Mouse (Mus musculus) embryonic facial prominence, embryonic 14.5 days (tissue): ENCODE data around the gene Gm20696. TPM values are rescaled to one million over a fixed set of nuclear protein-coding genes. Genes with fewer than 3 reads are reported as not detected.
A peak's percentile ranks its signal among the peaks of the same experiment; 100 is the strongest.

Source experiments
- ATAC-seq: fragments of 200-750 bp; cut with Nextera tagmentation; 2 replicates; pipeline ENCODE4 v1.8.0; 2017; ENCODE audit warnings: low read depth, moderate number of reproducible peaks, moderate TSS enrichment
- DNase-seq: peaks from one replicate; pipeline ENCODE4 v3.0.0-alpha.2; 2015; ENCODE audit warnings: low spot score
- H3K27ac ChIP-seq: fragments of 300-500 bp; sonication (generic); replicated peaks from 2 replicates; pipeline ENCODE4 v1.5.1; 2014; ENCODE audit warnings: low read depth, mild to moderate bottlenecking, low read length, moderate library complexity
- H3K27me3 ChIP-seq: fragments of 300-500 bp; sonication (generic); replicated peaks from 2 replicates; pipeline ENCODE4 v1.6.1; 2014; ENCODE audit warnings: low read length; ENCODE audit not compliant: control insufficient read depth, insufficient read depth
- H3K36me3 ChIP-seq: fragments of 300-500 bp; sonication (generic); 2 replicates; pipeline ENCODE4 v1.6.1; 2014; ENCODE audit warnings: low read length, mixed read lengths; ENCODE audit not compliant: control insufficient read depth, insufficient read depth
- H3K4me1 ChIP-seq: fragments of 300-500 bp; sonication (generic); 2 replicates; pipeline ENCODE4 v1.6.1; 2014; ENCODE audit warnings: antibody characterized with exemption, low read length; ENCODE audit not compliant: control insufficient read depth, insufficient read depth
- H3K4me2 ChIP-seq: fragments of 300-500 bp; sonication (generic); 2 replicates; pipeline ENCODE4 v1.6.1; 2014; ENCODE audit warnings: low read depth, mild to moderate bottlenecking, low read length, moderate library complexity, mixed read lengths
- H3K4me3 ChIP-seq: fragments of 300-500 bp; sonication (generic); 2 replicates; pipeline ENCODE4 v1.5.1; 2014; ENCODE audit warnings: low read depth, mild to moderate bottlenecking, low read length
- H3K9ac ChIP-seq: fragments of 300-500 bp; sonication (generic); 2 replicates; pipeline ENCODE4 v1.6.1; 2014; ENCODE audit warnings: low read depth, mild to moderate bottlenecking, low read length, moderate library complexity, mixed read lengths
- H3K9me3 ChIP-seq: fragments of 300-500 bp; sonication (generic); 2 replicates; pipeline ENCODE4 v1.6.1; 2016; ENCODE audit warnings: low read length; ENCODE audit not compliant: control insufficient read depth
- WGBS: fragments of 180-500 bp; shearing (Covaris S2); extraction: QIAGEN DNeasy Blood & Tissue Kit; methylation state at CpG from one replicate; pipeline ENCODE4 v1.1.7; 2014; 5-methylcytosine and 5-hydroxymethylcytosine counted together
- polyA plus RNA-seq: library from polyadenylated mRNA; unstranded; fragments of >200 nt; fragmentation: Nextera tagmentation; extraction: Ambion mirVana; gene quantifications from 2 replicates; pipeline ENCODE4 v1.2.1, GENCODE M21; 2014

The Gm20696 gene
- polyA plus RNA-seq, 1 experiment from 2014 or later, result 3.0 TPM

- DNase-seq (peak; percentile 79), ATAC-seq (peak; percentile 14; the same call in 1 of the 2 replicates)
- H3K4me3 ChIP-seq, result no peak overlapping the region
- H3K4me1 ChIP-seq, result peaks cover 10% of the 10 kb centered on the region
- no peaks in the 10 kb centered on the region for H3K27me3 ChIP-seq
- H3K4me2 ChIP-seq, result no peak overlapping the region
- WGBS, result 80% methylated on average over 7 of the region's 7 CpGs
- H3K9ac ChIP-seq, result no peak overlapping the region
- H3K27ac ChIP-seq, result no peak overlapping the region
- H3K9me3 ChIP-seq, result no peaks in the 10 kb centered on the region
- no peaks in the 10 kb centered on the region for H3K36me3 ChIP-seq
These were observed 4.0 kb upstream of the Gm20696 start for GRCm38 (mm10) chr6:99670481-99671119.

GRCm38 (mm10) chr6:99669481-99670325 lies 3.1 kb upstream of the Gm20696 start:
- no peak overlapping the region for H3K27ac ChIP-seq
- no peak overlapping the region for H3K9ac ChIP-seq
- H3K9me3 ChIP-seq, result no peaks in the 10 kb centered on the region
- H3K27me3 ChIP-seq, result no peaks in the 10 kb centered on the region
- H3K4me2 ChIP-seq, result no peak overlapping the region
- ATAC-seq, result peak; percentile 62
- no peaks in the 10 kb centered on the region for H3K36me3 ChIP-seq
- no peak overlapping the region for H3K4me3 ChIP-seq
- peaks cover 10% of the 10 kb centered on the region for H3K4me1 ChIP-seq
- 49% methylated on average over 5 of the region's 5 CpGs for WGBS
- DNase-seq, result peak; percentile 63

- DNase-seq, result peak; percentile 75
- Histone ChIP-seq H3K4me1 (peaks cover 10% of the 10 kb centered on the region), H3K9ac (peak overlapping the region; percentile 81), H3K4me3 (peak overlapping the region; percentile 71), H3K27me3 (no peaks in the 10 kb centered on the region), H3K27ac (no peak overlapping the region; the same call in 1 of the 2 replicates), H3K9me3 (no peaks in the 10 kb centered on the region), H3K4me2 (peak overlapping the region; percentile 94), H3K36me3 (no peaks in the 10 kb centered on the region)
- WGBS, result 15% methylated on average over 8 of the region's 8 CpGs
- no peak; the same call in 1 of the 2 replicates for ATAC-seq
These were observed 693 bp upstream of the Gm20696 start for GRCm38 (mm10) chr6:99667290-99667689.

- 25% methylated on average over 16 of the region's 16 CpGs for WGBS
- H3K4me2 ChIP-seq, result peak overlapping the region; percentile 94
- no peaks in the 10 kb centered on the region for H3K27me3 ChIP-seq
- H3K36me3 ChIP-seq, result no peaks in the 10 kb centered on the region
- peak overlapping the region; percentile 71 for H3K4me3 ChIP-seq
- DNase-seq, result no peak
- H3K9me3 ChIP-seq, result no peaks in the 10 kb centered on the region
- H3K27ac ChIP-seq, result no peak overlapping the region
- peaks cover 11% of the 10 kb centered on the region for H3K4me1 ChIP-seq
- ATAC-seq, result no peak
- peak overlapping the region; percentile 81 for H3K9ac ChIP-seq
These were observed 910 bp downstream of the Gm20696 start for GRCm38 (mm10) chr6:99665457-99666317.

GRCm38 (mm10) chr6:99663232-99663631 lies 3.4 kb downstream of the Gm20696 start:
- Histone ChIP-seq H3K4me2 (no peak overlapping the region), H3K36me3 (no peaks in the 10 kb centered on the region), H3K9me3 (no peaks in the 10 kb centered on the region), H3K4me1 (peaks cover 13% of the 10 kb centered on the region), H3K27ac (no peak overlapping the region), H3K9ac (no peak overlapping the region), H3K27me3 (no peaks in the 10 kb centered on the region), H3K4me3 (no peak overlapping the region)
- DNase-seq (no peak), ATAC-seq (no peak)
- 74% methylated on average over 7 of the region's 8 CpGs for WGBS

- H3K4me1 ChIP-seq, result 0 out of 2 replicates have a peak, but pooled peaks cover 3% of the 10 kb centered on the region
- peak; percentile 50 for DNase-seq
- WGBS, result 26% methylated on average over 3 of the region's 3 CpGs
- ATAC-seq, result peak; percentile 21; the same call in 1 of the 2 replicates
- H3K4me2 ChIP-seq, result no peak overlapping the region
- no peaks in the 10 kb centered on the region for H3K36me3 ChIP-seq
- no peaks in the 10 kb centered on the region for H3K27me3 ChIP-seq
- no peaks in the 10 kb centered on the region for H3K9me3 ChIP-seq
- H3K4me3 ChIP-seq, result no peak overlapping the region
- H3K27ac ChIP-seq, result no peak overlapping the region
- H3K9ac ChIP-seq, result no peak overlapping the region
These were observed 6.2 kb downstream of the Gm20696 start for GRCm38 (mm10) chr6:99660443-99660842.

GRCm38 (mm10) chr6:99658586-99658985 lies 8.0 kb downstream of the Gm20696 start:
- Histone ChIP-seq H3K4me3 (no peak overlapping the region), H3K27me3 (no peaks in the 10 kb centered on the region), H3K4me1 (0 out of 2 replicates have a peak, but pooled peaks cover 3% of the 10 kb centered on the region), H3K9ac (no peak overlapping the region), H3K36me3 (no peaks in the 10 kb centered on the region), H3K27ac (no peak overlapping the region), H3K9me3 (no peaks in the 10 kb centered on the region), H3K4me2 (no peak overlapping the region)
- DNase-seq (no peak), ATAC-seq (no peak)
- WGBS, result 84% methylated on average over 10 of the region's 10 CpGs

- Histone ChIP-seq H3K4me2 (no peak overlapping the region), H3K36me3 (no peaks in the 10 kb centered on the region), H3K27me3 (no peaks in the 10 kb centered on the region), H3K9ac (no peak overlapping the region), H3K9me3 (no peaks in the 10 kb centered on the region), H3K27ac (no peak overlapping the region), H3K4me3 (no peak overlapping the region), H3K4me1 (0 out of 2 replicates have a peak, but pooled peaks cover 3% of the 10 kb centered on the region)
- DNase-seq (no peak), ATAC-seq (no peak)
- WGBS, result 94% methylated on average over 2 of the region's 2 CpGs
These were observed 10.5 kb downstream of the Gm20696 start for GRCm38 (mm10) chr6:99656088-99656487.
